Mouse (Mus musculus) fat pad, adult 2 months (tissue): ENCODE measurements around the gene Lin7a.

Experiments used
- DNase-seq: peaks from one replicate; pipeline ENCODE4 v3.0.0-alpha.2; 2011; ENCODE audit warnings: low read depth, low spot score; ENCODE audit errors: extremely low read depth

Lin7a gene

GRCm38 (mm10) chr10:107315251-107315650, 43.8 kb downstream of the Lin7a start:
- DNase-seq, result no peak

GRCm38 (mm10) chr10:107315681-107316080, 44.2 kb downstream of the Lin7a start:
- DNase-seq, result no peak

GRCm38 (mm10) chr10:107316100-107316499, 44.6 kb downstream of the Lin7a start:
- DNase-seq, result no peak

GRCm38 (mm10) chr10:107319648-107320047, 48.2 kb downstream of the Lin7a start:
- DNase-seq, result no peak

DNA sequence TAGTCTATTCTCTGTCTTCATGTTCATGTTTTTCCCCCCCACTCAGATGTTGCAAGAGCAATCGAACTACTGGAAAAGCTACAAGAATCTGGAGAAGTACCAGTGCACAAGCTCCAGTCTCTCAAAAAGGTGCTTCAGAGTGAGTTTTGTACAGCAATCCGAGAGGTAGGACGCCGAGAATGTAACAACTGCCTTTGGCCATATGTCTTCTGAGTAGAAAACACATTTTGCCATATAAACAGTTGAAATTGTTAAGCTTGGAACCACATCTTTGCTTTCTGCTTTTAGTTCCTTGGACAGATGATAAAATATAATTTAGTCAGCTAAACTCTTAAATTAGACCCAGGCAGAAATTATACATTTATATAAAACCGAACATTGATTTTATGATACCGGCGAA, 52.4 kb downstream of the Lin7a start:
- no peak for DNase-seq

DNA sequence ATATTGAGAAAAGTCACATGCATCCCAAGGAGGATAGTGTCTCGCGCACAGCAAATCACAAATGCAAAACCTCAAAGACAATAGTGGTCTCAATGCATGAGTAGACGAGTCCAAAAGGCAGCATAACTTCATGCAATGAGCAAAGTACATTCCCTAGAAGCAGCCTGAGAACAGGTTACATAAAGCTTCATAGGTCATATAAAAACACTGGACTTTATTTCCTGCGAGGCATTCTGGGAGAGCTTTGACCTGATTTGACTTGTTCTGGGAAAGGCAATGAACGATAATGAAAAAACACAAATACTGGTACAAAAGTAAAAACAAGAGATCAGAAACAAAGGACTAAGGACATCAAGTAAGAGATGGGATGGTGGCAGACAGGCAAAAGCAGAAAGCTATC, 54.1 kb downstream of the Lin7a start:
- DNase-seq, result no peak

- no peak for DNase-seq
Observed at GRCm38 (mm10) chr10:107339524-107339923, 68.0 kb downstream of the Lin7a start.

DNA sequence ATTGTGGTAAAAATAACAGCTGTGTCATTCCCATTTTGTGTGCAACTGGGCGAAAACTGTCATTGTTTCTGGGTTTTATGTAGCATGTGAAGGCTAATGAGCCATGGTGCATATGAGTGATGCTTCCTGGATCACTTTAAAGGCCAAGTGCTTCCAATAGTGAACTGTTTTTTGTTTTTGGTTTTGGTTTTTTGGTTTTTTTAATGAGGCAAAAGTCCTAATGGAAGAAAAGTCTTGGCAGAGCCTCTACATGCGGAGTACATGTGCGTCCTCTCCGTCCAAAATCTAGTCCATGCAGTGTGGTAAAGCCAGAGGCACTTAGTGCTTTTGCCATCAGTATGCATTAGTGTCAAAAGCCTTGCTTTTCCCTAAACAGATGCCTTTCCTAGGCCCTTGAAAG, 69.7 kb downstream of the Lin7a start:
- no peak for DNase-seq

- no peak for DNase-seq
Observed at GRCm38 (mm10) chr10:107344200-107344599, 72.7 kb downstream of the Lin7a start.

DNA sequence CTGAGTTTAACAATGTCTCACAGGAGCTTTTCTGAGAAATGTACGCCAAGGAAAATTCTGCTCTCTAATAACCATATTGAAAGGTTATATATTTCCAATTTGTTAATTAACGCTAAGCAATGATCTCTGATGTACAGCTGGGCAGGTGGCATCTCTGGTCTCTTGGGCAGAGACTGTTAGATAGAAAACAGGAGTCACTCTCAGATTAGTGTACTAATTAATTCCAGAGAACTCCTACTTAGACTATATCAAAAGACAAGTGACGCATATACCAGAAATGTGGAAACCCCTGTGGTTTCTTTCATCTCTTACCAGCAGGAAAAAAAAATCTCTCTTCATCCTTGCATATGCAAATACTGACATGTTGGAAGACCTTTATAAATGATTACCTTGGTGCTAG, 76.4 kb downstream of the Lin7a start:
- no peak for DNase-seq

- no peak for DNase-seq
Observed at GRCm38 (mm10) chr10:107351696-107352485, 80.4 kb downstream of the Lin7a start.

- DNase-seq, result no peak
Observed at GRCm38 (mm10) chr10:107353483-107353882, 82.0 kb downstream of the Lin7a start.

DNA sequence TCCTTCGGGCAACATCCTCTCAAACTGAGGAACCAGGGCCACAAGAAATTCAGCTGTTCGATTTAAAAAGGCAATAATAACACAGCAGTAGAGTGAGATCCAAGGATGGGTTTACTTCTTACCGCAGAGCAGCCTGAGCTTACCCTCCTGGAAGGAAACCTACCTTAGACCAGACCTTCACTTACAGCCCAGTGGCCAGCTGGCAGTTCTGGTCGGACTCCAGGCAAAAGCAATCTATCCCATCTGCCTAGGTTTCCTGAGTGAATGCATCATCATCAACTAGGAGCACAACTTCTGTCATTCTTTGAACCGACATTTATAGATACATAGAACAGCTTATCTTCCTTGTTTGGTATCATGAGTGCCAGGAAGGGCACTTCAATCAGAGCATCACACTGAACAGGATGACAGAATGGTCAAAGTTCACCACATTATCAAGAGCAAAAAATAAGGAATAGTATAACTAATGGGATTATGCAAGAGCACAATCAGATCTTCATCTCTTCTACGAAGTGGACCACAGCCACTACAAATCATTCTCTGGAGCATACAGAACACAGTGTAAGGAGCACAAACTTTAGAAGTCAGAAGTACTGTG, 87.1 kb downstream of the Lin7a start:
- no peak for DNase-seq

DNA sequence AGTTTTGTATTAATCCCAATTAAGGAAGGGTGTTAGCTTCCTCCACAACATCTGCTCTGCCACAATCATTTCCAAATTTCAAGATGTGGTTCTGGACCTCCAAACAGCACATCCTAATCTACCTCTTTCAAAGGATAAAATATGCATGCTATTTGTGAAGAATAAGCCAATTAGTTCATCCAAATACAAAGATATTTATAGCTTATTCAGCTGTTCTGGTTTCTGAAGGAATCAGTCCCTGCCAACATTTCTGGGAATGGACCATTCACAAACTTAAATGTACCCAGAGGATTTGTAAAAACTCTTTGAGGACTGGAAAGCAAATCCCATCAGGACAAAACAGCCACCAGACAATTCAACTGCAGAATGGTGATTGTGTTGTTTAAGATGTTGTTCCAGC, 87.8 kb downstream of the Lin7a start:
- no peak for DNase-seq

- no peak for DNase-seq
Observed at GRCm38 (mm10) chr10:107361546-107361945, 90.1 kb downstream of the Lin7a start.

- no peak for DNase-seq
Observed at GRCm38 (mm10) chr10:107362026-107362425, 90.5 kb downstream of the Lin7a start.

- no peak for DNase-seq
Observed at GRCm38 (mm10) chr10:107363049-107363816, 91.7 kb downstream of the Lin7a start.

DNA sequence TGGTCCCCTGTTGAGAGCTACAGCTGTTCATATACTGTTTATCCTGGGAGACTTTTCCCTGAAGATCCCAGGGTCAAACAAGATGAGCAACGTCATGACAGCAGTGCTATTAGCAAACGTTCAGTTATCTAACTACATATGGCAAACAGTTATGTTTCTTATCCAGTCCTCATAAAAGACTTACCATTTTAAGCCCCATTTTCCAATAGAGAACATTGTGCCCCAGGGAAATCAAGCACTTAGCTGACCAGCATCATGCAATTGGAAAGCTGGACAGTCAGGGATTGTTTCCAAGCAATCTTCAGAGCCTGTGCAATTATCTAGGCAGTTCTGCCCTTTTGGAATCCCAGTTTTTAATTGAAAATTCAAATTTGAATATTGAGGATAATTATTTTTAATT, 105.7 kb downstream of the Lin7a start:
- DNase-seq, result no peak

DNA sequence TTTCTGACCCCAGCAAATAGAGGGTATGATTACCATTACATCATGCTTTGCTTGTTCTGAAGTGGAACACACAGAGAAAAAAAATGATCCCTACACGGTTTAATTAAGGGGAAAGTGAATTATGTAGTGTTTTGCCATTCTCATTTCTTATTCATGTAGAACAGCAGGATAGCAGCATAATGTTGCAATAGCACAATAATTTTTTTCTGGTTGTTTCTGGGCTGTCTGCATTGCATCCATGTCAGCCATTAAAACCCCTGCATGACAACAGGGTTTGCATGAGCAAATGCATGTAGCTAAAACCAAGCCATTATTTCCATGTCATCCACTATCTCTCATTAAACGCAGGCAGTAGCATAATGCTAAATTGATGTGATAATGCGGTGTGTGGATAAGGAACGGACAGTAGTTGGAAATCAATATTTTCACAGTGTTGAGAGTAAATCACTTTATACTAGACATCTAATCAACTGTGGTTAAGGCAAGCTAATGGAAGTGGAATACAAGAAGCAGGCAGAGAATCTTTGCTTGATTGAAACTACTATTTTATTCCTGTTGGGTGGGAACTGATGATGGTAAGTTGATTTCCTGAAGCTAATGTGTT, 109.8 kb downstream of the Lin7a start:
- no peak for DNase-seq

DNA sequence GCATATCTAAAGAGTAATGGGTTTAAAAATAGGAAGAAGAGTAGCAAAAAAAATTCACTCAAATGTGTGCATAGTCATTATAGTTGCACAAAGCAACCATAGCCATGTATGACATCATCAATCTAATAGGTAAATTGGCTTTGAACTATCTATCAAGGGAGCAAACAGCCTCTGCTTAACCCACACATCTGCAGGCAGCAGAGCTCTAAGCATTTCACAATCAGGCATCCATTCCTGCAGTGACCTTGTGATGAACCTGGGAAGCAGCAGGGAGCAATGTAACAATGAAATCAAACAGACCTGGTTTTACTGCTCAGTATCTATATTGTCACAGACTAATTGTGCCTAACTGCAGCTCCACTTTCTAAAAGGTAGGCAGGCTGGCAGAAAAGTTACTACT, 112.3 kb downstream of the Lin7a start:
- no peak for DNase-seq

DNA sequence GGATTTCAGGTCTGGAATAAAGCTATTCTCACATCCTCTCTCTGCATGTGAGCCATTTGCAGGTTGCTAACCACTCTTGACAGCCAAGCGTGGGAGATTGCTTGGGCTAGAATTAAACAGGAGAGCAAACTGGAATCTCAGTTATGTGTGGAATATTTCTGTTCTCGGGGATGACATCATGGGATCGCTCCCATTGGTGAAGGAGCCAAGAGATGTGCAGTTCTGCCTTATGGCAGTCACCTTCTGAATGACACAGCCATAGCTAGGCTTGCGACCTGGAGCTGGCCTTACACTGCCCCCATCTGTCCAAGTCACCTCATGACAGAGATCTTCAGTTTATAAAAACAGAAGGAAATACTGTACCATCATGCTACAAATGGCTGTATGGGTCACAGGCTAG, 118.0 kb downstream of the Lin7a start:
- no peak for DNase-seq

GRCm38 (mm10) chr10:107405347-107405746, 133.9 kb downstream of the Lin7a start:
- no peak for DNase-seq
